Mouse (Mus musculus): ENCODE measurements around the gene Fcgrt.

Fcgrt gene

DNA sequence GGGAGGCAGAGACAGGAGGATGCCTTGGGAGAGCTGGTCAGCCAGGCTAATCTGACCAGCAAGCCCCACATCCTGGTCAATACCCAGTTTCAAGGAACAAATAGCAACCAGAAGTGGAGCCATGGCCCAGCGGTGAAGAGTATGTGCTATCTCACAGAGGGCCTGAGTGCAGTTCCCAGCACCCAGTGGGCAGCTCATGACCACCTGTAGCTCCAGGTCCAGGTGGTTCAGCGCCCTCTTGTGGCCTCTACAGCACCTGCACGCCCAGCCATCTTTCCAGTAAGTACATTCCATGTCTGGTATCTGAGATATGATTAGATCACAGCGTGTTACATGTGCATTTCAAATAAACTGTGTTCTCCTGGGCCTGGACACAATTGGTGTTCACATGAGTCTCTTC is 17.6 kb downstream of the Fcgrt start:
- in situ Hi-C loops (cut with MboI, MseI): loop anchor here (5.0 kb wide), 1 partner anchor 36 kb away; the partner anchor contains the start of gene Rps11

GRCm38 (mm10) chr7:45083300-45083890 is 20.3 kb downstream of the Fcgrt start:
- in situ Hi-C loops (cut with MboI, MseI): no loop called here

DNA sequence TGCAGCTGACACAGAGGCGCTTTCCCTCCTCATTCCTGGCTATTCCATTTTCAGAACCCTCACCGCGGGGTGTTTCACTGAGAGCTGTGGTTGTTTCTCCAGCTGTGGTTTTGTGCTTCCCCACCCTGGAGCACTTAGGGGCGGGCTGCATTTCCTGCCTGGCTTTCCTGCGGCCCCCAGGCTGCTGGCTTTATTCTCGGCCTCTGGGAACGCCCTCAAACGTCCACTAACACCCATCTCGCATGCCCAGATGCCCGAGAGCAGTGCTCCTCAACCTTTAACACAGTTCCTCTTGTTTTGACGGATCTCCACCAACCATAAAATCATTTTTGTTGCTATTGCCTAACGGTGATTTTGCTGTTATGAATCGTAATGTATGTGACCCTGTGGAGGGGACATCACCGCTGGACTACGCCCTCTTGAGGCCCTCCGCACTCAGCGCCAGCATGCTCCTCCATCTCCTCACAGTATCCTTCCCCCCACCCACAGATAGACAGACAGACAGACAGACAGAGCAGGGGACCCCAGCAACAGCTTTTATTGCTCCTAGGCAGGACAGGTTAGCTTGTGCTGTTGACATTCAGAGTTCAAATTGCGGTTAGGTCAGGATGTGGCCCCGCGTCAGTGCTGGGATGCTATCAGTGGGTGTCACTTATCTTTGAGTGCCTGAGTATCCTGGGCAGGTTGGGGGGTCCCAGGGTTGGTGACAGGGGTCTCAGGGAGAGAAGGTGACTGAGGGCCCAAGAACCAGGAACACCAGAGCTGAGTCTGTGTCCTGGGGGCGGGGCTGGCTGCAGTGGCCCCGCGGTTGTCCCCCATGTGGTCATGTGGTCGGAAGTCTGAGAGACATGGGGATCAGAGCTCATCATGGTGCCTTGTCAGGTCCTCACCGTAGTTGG is 21.0 kb downstream of the Fcgrt start:
- in situ Hi-C loops (cut with MboI, MseI): no loop called here

DNA sequence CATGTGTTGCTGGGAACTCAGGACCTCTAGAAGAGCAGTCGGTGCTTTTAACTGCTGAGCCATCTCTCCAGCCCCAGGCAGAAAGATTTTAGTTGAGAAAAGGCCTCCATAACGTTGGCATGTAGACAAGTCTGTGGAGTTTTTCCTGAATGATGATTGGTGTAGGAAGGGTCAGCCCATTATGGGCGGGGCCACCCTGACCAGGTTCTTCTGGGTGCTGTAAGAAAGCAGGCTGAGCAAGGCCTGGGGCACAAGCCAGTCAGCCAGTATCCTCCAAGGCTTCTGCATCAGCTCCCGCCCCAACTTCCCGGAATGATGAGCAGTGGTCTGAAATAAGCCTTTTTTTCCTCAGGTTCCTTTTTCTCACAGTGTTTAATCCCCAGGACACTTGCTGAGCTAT is 22.6 kb downstream of the Fcgrt start:
- in situ Hi-C loops (cut with MboI, MseI): no loop called here

- in situ Hi-C loops (cut with MboI, MseI): no loop called here
Observed at GRCm38 (mm10) chr7:45079856-45080255, 23.8 kb downstream of the Fcgrt start.

GRCm38 (mm10) chr7:45078513-45078912 is 25.1 kb downstream of the Fcgrt start:
- in situ Hi-C loops (cut with MboI, MseI): no loop called here

DNA sequence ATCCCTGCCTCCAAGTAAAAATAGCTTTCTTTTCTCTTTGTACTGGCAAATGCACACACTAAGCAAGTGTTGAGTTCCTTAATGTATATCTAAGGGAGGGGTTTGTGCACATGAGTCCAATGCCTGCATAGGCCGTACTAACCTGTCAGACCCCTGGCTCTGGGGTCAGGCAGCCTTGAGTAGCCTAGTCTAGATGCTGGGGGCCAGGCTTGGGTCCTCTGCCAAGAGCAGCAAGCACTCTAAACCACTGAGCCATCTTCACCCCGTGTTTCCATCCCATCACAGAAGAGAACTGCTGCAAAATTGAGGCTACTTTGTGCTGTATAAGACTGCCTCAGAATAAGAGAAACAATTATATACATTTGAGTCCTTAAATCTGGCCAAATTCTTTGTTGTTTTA is 25.8 kb downstream of the Fcgrt start:
- in situ Hi-C loops (cut with MboI, MseI): no loop called here

DNA sequence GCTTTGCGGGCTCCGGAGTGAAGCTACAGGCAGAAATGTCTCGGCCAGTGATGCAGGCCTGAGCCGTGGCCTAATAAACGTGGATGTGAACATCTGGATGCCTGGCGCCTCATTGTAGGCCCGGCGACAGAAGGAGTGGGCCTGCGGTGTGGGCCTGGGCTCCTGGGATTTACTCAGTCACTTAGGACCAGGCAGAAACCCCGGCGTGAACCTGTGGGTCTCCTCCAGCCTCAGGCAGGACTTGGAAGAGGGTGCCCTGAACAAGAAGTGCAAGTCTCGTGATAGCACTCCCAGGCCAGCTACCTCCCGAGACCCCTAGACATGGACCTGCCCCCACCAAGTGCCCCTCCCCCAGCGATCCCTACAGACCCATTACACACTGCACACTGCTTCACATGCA is 26.3 kb downstream of the Fcgrt start:
- in situ Hi-C loops (cut with MboI, MseI): no loop called here

- in situ Hi-C loops (cut with MboI, MseI): no loop called here
Observed at GRCm38 (mm10) chr7:45076501-45076900, 27.1 kb downstream of the Fcgrt start.

DNA sequence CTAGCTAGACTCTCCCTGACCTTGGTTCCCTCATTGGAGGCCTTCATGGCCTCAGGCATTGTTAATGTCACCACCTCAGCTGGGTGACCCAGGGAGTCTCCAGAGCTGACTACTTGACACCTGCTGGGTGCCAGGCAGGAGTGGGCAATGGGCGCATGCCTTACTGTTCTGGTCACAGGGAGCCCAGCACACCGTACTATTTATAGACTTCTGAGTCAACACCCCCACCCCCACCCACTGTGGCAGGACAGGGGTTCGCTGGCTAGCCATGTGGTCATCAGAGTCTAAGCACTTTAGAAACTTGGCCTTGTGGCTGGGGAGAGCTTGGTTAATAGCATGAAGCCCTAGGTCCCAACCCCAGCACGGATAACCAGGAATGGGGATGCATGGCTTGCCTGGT is 28.2 kb downstream of the Fcgrt start:
- in situ Hi-C loops (cut with MboI, MseI): no loop called here

GRCm38 (mm10) chr7:45073949-45074348 is 29.7 kb downstream of the Fcgrt start:
- in situ Hi-C loops (cut with MboI, MseI): loop anchor here (5.0 kb wide), 1 partner anchor 42 kb away; no protein-coding TSS in a partner anchor

DNA sequence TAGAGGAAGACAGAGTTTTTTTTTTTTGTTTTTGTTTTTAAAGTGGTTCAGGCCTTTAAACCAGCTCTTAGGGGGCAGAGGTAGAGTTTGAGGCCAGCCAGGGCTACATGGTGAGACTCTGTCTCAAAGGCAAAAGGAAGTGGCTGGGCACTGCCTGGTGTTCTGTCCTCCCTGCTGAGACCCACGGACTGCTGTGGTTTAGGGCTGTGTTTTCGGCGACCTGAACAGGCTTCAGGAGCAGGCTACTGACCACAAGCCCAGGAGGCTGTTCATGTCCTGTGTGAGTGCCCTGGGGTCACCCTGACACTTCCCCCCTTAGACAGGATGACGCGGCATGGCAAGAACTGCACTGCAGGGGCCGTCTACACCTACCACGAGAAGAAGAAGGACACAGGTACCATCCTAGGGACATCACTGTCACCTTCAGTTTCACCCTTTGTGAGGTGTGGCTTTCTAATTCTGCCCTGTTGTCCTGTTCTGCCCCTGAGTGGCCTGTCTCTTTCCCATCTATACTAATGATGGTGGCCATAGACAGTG is 30.4 kb downstream of the Fcgrt start:
- in situ Hi-C loops (cut with MboI, MseI): loop anchor here (5.0 kb wide), 1 partner anchor 41 kb away; no protein-coding TSS in a partner anchor

DNA sequence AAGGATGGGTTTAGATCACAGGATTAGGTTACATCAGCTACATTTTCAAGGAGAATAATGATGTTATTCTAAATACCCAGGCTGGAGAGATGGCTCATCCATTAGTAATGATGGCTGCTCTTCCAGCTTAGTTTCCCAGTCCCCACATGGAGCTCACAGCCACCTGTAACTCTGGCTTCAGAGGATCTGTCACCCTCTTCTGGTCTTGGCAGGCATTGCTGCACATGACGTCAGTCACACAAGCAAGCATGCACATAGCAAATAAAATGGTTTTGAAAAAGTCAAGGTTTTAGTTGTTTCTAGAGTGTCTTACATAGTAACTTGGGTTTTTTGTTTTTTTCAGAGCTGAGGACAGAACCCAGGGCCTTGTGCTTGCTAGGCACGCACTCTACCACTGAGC is 31.4 kb downstream of the Fcgrt start:
- in situ Hi-C loops (cut with MboI, MseI): loop anchor here (5.0 kb wide), 1 partner anchor 40 kb away; no protein-coding TSS in a partner anchor

- in situ Hi-C loops (cut with MboI, MseI): loop anchor here (5.0 kb wide), 1 partner anchor 37 kb away; no protein-coding TSS in a partner anchor
Observed at GRCm38 (mm10) chr7:45069671-45070070, 34.0 kb downstream of the Fcgrt start.

GRCm38 (mm10) chr7:45068000-45068318 is 35.7 kb downstream of the Fcgrt start:
- in situ Hi-C loops (cut with MboI, MseI): no loop called here

DNA sequence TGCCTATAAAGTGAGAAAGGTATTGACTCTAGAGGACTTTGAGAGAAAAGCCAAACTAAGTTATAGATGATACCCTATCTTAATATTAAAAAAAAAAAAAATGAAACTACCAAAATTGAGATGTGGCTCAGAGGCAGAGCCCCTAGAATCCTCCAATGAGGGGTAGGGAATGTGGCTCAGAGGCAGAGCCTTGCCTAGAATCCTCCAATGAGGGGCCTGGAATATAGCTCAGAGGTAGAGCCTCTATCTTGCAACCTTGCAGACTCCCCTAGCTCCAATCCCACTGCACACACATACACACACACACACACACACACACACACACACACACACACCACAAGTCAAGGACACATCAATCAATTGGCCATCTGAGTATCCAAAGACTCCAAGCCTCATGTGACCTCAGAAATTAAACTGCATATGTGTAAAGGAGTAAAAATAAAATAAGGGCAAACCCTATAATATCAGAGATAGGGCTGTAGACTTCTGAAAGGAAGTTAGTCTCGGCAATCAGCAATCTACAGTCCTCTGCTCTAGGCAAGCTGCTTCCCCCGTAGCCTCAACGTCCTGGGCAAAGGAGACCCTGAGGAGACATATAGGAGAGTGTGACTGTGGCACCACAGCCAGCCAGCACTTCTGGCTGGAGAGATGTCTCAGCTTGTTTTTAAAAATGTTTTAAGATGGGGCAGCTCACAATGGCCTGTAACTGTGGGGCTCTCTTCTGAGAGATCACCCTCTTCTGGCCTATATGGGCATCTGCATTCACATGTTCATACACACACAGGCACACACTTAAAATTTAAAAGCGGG is 36.3 kb downstream of the Fcgrt start:
- in situ Hi-C loops (cut with MboI, MseI): no loop called here

- in situ Hi-C loops (cut with MboI, MseI): no loop called here
Observed at GRCm38 (mm10) chr7:45062239-45062835, 41.3 kb downstream of the Fcgrt start, which contains the start of the genes Nosip and Prrg2. Gene Nosip (plus strand): TSS chr7:45062429. Gene Prrg2 (minus strand): TSS chr7:45062677.

- in situ Hi-C loops (cut with MboI, MseI): no loop called here
Observed at GRCm38 (mm10) chr7:45061532-45062075, 42.0 kb downstream of the Fcgrt start.

DNA sequence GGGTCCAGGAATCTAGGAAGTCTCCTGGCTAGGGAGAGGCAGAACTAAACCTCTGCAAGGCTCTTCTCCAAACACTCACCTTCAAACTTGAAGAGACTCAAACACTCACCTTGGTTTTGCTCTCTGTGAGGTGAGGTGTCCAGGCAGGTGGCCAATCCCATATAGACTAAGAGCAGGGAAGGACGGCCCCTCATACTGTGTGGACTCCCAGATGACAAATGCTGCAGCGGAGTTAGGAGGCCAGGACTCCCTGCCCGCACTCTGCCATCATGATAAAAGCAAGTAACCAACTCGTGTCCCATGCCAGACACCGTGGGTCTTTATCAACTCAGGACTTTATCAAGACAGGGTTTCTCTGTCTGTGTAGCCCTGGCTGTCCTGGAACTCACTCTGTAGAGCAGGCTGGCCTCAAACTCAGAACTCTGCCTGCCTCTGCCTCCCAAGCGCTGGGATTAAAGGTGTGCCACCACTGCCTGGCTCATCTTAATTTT is 43.0 kb downstream of the Fcgrt start:
- in situ Hi-C loops (cut with MboI, MseI): no loop called here

DNA sequence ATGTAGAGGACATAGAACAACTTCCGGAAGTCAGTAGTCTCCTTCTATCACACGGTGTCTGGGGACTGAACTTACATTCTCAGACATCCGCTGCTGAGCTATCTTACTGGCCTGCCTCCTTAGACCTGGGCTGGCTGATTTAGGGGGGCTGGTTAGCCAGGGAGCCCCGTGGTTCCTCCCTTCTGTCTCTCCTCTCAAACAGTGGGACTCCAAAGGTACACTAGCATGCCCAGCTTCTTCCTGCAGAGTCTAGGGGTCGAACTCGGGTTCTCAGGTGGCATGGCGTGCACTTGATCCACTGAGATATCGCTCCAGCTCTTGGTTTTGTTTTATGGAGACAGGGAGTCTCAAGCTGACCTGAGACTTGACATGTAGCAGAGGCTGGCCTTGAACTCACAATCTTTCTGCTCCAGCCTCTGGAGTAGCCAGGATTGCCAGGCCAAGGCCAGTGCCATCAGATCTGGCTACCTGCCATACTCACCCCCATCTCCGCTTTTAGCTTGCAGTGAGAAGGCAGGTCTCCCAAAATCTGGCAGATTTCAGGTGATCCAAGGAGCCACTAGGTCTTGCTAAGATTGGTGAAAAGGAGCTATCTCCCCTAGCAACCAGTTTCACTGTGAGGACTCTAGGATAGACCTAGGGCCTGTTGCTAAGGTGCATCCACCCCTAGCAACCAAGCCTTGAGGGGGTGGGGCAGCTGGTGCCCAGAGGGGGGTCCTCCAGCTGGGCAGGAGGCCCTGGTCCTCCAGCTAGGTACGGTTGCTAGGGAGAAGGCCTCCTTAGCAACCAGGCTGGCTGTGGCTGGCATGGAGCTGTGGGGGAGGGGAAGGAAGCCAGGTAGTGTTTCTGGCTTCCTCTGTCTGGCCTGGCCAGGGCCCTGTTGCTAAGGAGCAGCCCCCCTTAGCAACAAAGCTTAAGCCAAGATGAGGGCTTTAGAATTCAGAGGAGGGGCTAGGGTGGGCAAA is 44.8 kb downstream of the Fcgrt start:
- in situ Hi-C loops (cut with MboI, MseI): no loop called here
